Mouse (Mus musculus) small intestine, adult 2 months (tissue): ENCODE measurements at regions not wholly inside any gene's neighbourhood (a gene's known extent, or its start where the extent isn't known, plus 50 kb on each side); places are given as distances from the start of the nearest gene placed in this dataset.

Experiments used
- H3K27ac ChIP-seq: fragments of 200-500 bp; 2 replicates; pipeline ENCODE4 v1.5.1; 2012; ENCODE audit warnings: low read depth, low read length, control low read depth, inconsistent platforms; ENCODE audit not compliant: insufficient read depth
- H3K27me3 ChIP-seq: fragments of 200-500 bp; 2 replicates; pipeline ENCODE4 v1.6.1; 2012; ENCODE audit warnings: mild to moderate bottlenecking, moderate library complexity, low read length, inconsistent platforms; ENCODE audit not compliant: control insufficient read depth, insufficient read depth
- H3K36me3 ChIP-seq: fragments of 200-500 bp; 2 replicates; pipeline ENCODE4 v1.6.1; 2012; ENCODE audit warnings: mild to moderate bottlenecking, low read length, control low read depth, inconsistent platforms; ENCODE audit not compliant: control insufficient read depth, insufficient read depth
- H3K4me1 ChIP-seq: fragments of 200-500 bp; 2 replicates; pipeline ENCODE4 v1.6.1; 2012; ENCODE audit warnings: low read length, inconsistent platforms, mixed read lengths; ENCODE audit not compliant: control insufficient read depth, insufficient read depth, insufficient read length
- H3K4me3 ChIP-seq: fragments of 200-500 bp; 2 replicates; pipeline ENCODE4 v1.5.1; 2012; ENCODE audit warnings: low read depth, mild to moderate bottlenecking, control low read depth, inconsistent platforms, low read length, moderate library complexity
- CTCF ChIP-seq: fragments of 200-500 bp; IDR thresholded peaks from 2 replicates; pipeline ENCODE4 v1.5.1; 2012; ENCODE audit warnings: low read depth, mild to moderate bottlenecking, control low read depth, inconsistent platforms, low read length, moderate library complexity, mixed read lengths; ENCODE audit not compliant: insufficient replicate concordance, insufficient read length; ENCODE audit errors: extremely low read depth
- POLR2A ChIP-seq: fragments of 200-500 bp; IDR thresholded peaks from 2 replicates; pipeline ENCODE4 v1.6.1; 2012; ENCODE audit warnings: low read depth, mild to moderate bottlenecking, control low read depth, inconsistent platforms, low read length, moderate library complexity
- WGBS: fragments of 180-500 bp; shearing (Covaris S2); methylation state at CpG from one replicate; pipeline ENCODE4 v1.1.7; 2018; 5-methylcytosine and 5-hydroxymethylcytosine counted together

- WGBS, result 80% methylated on average over 9 of the region's 9 CpGs
- Histone ChIP-seq H3K27me3 (no peaks in the 10 kb centered on the region), H3K27ac (no peak overlapping the region), H3K4me3 (no peak overlapping the region), H3K4me1 (no peaks in the 10 kb centered on the region), H3K36me3 (no peaks in the 10 kb centered on the region)
- TF ChIP-seq CTCF (no peak), POLR2A (no peak)
Measured at GRCm38 (mm10) chr8:103912983-103913926, 188.2 kb upstream of the Cdh5 start.

- TF ChIP-seq POLR2A (no peak), CTCF (no peak)
- H3K27ac ChIP-seq, result no peak overlapping the region
- no peaks in the 10 kb centered on the region for H3K27me3 ChIP-seq
- WGBS, result 41% methylated on average over 6 of the region's 6 CpGs
- H3K4me1 ChIP-seq, result no peaks in the 10 kb centered on the region
- H3K4me3 ChIP-seq, result no peak overlapping the region
- no peaks in the 10 kb centered on the region for H3K36me3 ChIP-seq
Measured at GRCm38 (mm10) chr8:103913927-103914640, 187.3 kb upstream of the Cdh5 start.

GRCm38 (mm10) chr8:103919324-103919723 is 182.1 kb upstream of the Cdh5 start:
- no peaks in the 10 kb centered on the region for H3K4me1 ChIP-seq
- H3K27ac ChIP-seq, result no peak overlapping the region
- WGBS, result 79% methylated on average over 3 of the region's 3 CpGs
- TF ChIP-seq CTCF (no peak), POLR2A (no peak)
- no peak overlapping the region for H3K4me3 ChIP-seq
- H3K27me3 ChIP-seq, result no peaks in the 10 kb centered on the region
- H3K36me3 ChIP-seq, result no peaks in the 10 kb centered on the region

DNA sequence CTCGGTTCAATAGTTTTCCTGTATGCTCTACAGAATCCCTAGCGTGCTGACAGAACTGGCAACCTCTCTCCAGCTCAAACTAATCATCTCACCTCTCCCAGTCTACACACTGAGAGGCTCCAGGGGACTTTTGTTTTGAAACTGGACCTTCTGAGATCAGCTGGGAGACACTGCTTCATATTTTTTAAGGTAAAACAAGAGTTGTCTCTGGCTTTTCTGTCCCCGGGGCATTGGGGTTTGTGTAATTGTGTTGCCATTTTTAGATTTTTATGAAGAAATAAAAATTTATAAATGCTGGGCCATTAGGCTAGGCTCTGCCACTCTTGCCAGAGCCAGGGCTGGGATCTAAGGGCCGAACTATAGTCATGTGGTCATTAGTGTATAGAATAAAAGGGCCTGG is 179.8 kb upstream of the Cdh5 start:
- Histone ChIP-seq H3K27me3 (no peaks in the 10 kb centered on the region), H3K4me3 (no peak overlapping the region), H3K27ac (no peak overlapping the region), H3K4me1 (no peaks in the 10 kb centered on the region), H3K36me3 (no peaks in the 10 kb centered on the region)
- 89% methylated on average over 4 of the region's 4 CpGs for WGBS
- no peak for TF ChIP-seq POLR2A
- TF ChIP-seq CTCF, result no peak

GRCm38 (mm10) chr8:103922746-103923145 is 178.7 kb upstream of the Cdh5 start:
- Histone ChIP-seq H3K4me1 (no peaks in the 10 kb centered on the region), H3K27ac (no peak overlapping the region), H3K27me3 (no peaks in the 10 kb centered on the region), H3K4me3 (no peak overlapping the region), H3K36me3 (no peaks in the 10 kb centered on the region)
- 73% methylated on average over 2 of the region's 2 CpGs for WGBS
- TF ChIP-seq CTCF (no peak), POLR2A (no peak)

- Histone ChIP-seq H3K27me3 (no peaks in the 10 kb centered on the region), H3K36me3 (no peaks in the 10 kb centered on the region), H3K4me1 (no peaks in the 10 kb centered on the region), H3K4me3 (no peak overlapping the region), H3K27ac (no peak overlapping the region)
- 67% methylated on average over 1 of the region's 1 CpGs for WGBS
- TF ChIP-seq CTCF (no peak), POLR2A (no peak)
Measured at GRCm38 (mm10) chr8:103932681-103933080, 168.7 kb upstream of the Cdh5 start.

DNA sequence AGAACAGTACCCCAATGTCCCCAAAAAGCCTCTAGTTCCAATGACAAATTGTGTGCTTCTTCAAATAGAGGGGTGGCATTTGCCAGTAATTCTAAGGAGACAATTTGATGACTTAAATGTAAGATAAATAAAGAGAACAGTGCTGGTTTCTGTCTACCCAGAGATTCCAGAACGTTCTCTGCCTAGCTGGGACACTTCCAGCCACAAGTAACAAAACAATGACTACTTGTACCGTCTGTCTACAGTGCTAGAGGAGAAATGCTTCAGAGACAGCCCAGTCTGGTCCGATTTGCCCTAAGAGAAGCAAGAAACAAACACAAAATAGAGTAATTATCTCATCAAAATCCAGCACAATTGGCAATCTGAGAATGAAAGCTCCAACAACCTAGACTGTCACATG is 164.9 kb upstream of the Cdh5 start:
- Histone ChIP-seq H3K27me3 (no peaks in the 10 kb centered on the region), H3K4me1 (no peaks in the 10 kb centered on the region), H3K27ac (no peak overlapping the region), H3K4me3 (no peak overlapping the region), H3K36me3 (no peaks in the 10 kb centered on the region)
- TF ChIP-seq POLR2A (no peak), CTCF (no peak)
- 52% methylated on average over 3 of the region's 3 CpGs for WGBS
